Mouse (Mus musculus): ENCODE measurements around the gene A26c2. TPM values are rescaled to one million over a fixed set of nuclear protein-coding genes. Genes with fewer than 3 reads are reported as not detected.

A26c2 gene
- not detected for total RNA-seq (2023)

GRCm38 (mm10) chr7:62823573-62823972, at the start of gene A26c2:
Gene A26c2 (minus strand): TSS chr7:62823673.

